Mouse (Mus musculus): Measurements from ENCODE around the gene Rtcb.

DNA sequence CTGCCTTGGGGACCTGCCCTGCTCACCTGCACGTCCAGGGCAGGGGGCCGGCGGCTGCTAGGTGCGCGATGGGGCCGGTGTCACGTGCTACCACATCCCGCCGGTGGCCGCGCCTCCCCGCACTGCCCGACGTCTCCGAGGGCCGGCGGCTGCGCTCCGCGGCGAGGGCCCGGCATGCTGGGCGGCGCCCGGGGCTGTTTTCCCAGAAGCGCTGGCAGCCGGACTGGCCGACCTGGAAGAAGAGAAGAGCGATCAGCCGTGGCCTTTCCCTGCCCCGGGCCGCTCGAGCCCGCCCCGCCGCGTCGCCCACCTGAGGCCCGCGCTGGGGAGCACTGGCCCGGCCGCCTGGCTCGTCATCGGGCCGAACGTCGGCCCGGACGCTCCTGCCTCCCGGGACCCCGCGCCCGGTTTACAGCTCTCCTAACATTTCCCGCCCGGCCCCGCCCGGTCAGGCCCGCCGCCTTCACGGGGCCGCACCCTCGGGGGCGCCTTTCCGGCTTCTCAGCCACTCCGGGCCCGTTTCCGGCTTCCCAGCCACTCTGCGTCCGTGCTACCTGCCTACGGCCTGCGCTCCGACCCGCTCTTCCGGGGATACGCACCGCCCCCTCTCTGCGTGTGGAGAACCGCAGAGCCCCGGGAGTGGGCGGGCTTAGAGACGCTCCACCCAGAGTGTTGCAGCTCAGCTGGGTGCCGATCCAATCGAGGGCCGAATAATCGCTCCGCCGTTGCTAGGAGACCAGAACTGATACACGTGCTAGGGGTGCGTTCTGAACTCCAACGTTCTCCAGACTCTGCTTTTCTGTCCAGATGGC is 40.9 kb downstream of the Rtcb start, which contains the start of gene Prdm4:
- peak; percentile 53 for TF ChIP-seq POLR2A (IDR thresholded peaks at IDR 0.05; ENCODE audit: insufficient read length, low read depth)
- TF ChIP-seq CEBPB (IDR thresholded peaks at IDR 0.05; ENCODE audit: insufficient read depth, poor library complexity, severe bottlenecking), result no peak
